Comparison of ENCODE assay signal across 11 mouse cellular contexts in the genomic region with DNA sequence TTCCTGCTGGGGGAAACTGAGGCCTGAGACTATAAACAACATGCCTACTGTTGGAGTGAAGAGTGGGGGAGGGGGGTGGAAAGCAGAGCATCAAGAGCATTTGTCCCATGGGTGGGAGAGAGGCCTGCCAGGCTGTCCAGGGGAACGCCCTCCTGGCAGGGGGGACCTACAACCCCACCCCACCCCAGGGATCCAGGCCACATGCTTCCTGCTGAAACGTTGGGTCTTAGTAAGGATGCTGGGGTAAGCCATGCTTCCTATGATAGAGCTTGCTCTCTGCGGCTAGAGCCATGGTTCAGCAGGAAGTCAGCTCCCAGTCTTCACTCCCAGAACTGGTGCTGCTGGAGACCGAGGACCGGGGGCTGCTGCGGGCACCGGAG. TPM values are rescaled to one million over a fixed set of nuclear protein-coding genes. Genes with fewer than 3 reads are reported as not detected.
DNase-seq lines count a peak whose midpoint lies in the region; ATAC-seq and TF ChIP-seq lines count a peak whose summit lies in the region.
"Had no signal": no experiment of that assay in that cellular context is flagged by ENCODE, and none has a peak within 500 bp of the region (broad histone marks: within the 10 kb centered on the region; RNA-seq: fewer than 3 reads in every experiment).

No protein-coding gene starts in this region.

- TF ChIP-seq POLR2A in heart, adult 2 months (IDR thresholded peaks at IDR 0.05; ENCODE audit: insufficient read depth, low read depth, low read length), result no peak

- peak overlapping the region; percentile 22; the same call in 1 of the 2 replicates for H3K4me3 ChIP-seq in heart, adult 2 months
- no peak overlapping the region for H3K4me3 ChIP-seq in kidney, embryonic 15.5 days (replicated peaks)
- peak overlapping the region; percentile 39 for H3K4me3 ChIP-seq in E14TG2a.4 (replicated peaks; ENCODE audit: low read length)
- H3K4me3 ChIP-seq in liver, embryonic 12.5 days, result no peak overlapping the region
- H3K4me3 ChIP-seq: embryonic facial prominence, embryonic 12.5 days; midbrain, embryonic 13.5 days had no signal

- DNase-seq in heart, adult 2 months, result peak in 1 of 2 experiments; percentile 38
- DNase-seq in heart, postnatal 4 days, result no peak
- no peak for DNase-seq in kidney, adult 9 months
- no peak for DNase-seq in thymus, postnatal 36 days
- DNase-seq in urinary bladder, postnatal 25 days (ENCODE audit: low spot score), result no peak

- peak overlapping the region; percentile 70 for H3K27ac ChIP-seq in heart, adult 2 months
- H3K27ac ChIP-seq in kidney, embryonic 15.5 days, result peak overlapping the region; percentile 61
- H3K27ac ChIP-seq in liver, embryonic 12.5 days, result peak overlapping the region; percentile 74
- H3K27ac ChIP-seq: embryonic facial prominence, embryonic 12.5 days; midbrain, embryonic 13.5 days had no signal

- H3K79me2 ChIP-seq in heart, adult 2 months (replicated peaks; ENCODE audit: control insufficient read depth, insufficient read depth, low read length), result peaks cover 5% of the 10 kb centered on the region; the same call in 1 of the 2 replicates

- H3K9me3 ChIP-seq in kidney, embryonic 15.5 days (replicated peaks), result no peaks in the 10 kb centered on the region
- H3K9me3 ChIP-seq in E14TG2a.4 (ENCODE audit: low read length), result no peaks in the 10 kb centered on the region
- no peaks in the 10 kb centered on the region for H3K9me3 ChIP-seq in liver, embryonic 12.5 days (replicated peaks)
- H3K9me3 ChIP-seq: embryonic facial prominence, embryonic 12.5 days; midbrain, embryonic 13.5 days had no signal

- TF ChIP-seq EP300 in heart, adult 2 months (IDR thresholded peaks at IDR 0.05; ENCODE audit: insufficient read depth, low read depth, low read length), result 0 out of 2 replicates have a peak, but pooled peaks have one; percentile 43

- intact Hi-C loops in heart, adult 2 months (cut with DNase I), result loop anchor here (2.0 kb wide), 1 partner anchor 33 kb away; no protein-coding TSS in a partner anchor

- H3K4me1 ChIP-seq in heart, adult 2 months (ENCODE audit: control insufficient read depth, insufficient read depth, low read length), result peaks cover 58% of the 10 kb centered on the region
- peaks cover 88% of the 10 kb centered on the region for H3K4me1 ChIP-seq in kidney, embryonic 15.5 days
- peaks cover 96% of the 10 kb centered on the region for H3K4me1 ChIP-seq in E14TG2a.4 (replicated peaks; ENCODE audit: low read depth, low read length)
- H3K4me1 ChIP-seq in liver, embryonic 12.5 days, result peaks cover 98% of the 10 kb centered on the region

- TF ChIP-seq CTCF in heart, adult 2 months (IDR thresholded peaks at IDR 0.05), result no peak
- no peak for TF ChIP-seq CTCF in E14TG2a.4 (conservative IDR thresholded peaks at IDR 0.05; ENCODE audit: low read length)

- H3K9ac ChIP-seq in heart, adult 2 months (ENCODE audit: low read depth, low read length), result no peak overlapping the region; the same call in 1 of the 2 replicates
- no peak overlapping the region for H3K9ac ChIP-seq in kidney, embryonic 15.5 days
- H3K9ac ChIP-seq in liver, embryonic 12.5 days, result peak overlapping the region; percentile 9; the same call in 1 of the 2 replicates
- H3K9ac ChIP-seq: embryonic facial prominence, embryonic 12.5 days had no signal

- no peaks in the 10 kb centered on the region; the same call in 1 of the 2 replicates for H3K36me3 ChIP-seq in heart, adult 2 months (ENCODE audit: control insufficient read depth, insufficient read depth, low read length)
- H3K36me3 ChIP-seq in kidney, embryonic 15.5 days, result 0 out of 2 replicates have a peak, but pooled peaks cover 3% of the 10 kb centered on the region
- peaks cover 9% of the 10 kb centered on the region; the same call in 1 of the 2 replicates for H3K36me3 ChIP-seq in E14TG2a.4 (ENCODE audit: insufficient read depth, low read length)
- peaks cover 16% of the 10 kb centered on the region; the same call in 1 of the 2 replicates for H3K36me3 ChIP-seq in liver, embryonic 12.5 days
- H3K36me3 ChIP-seq: embryonic facial prominence, embryonic 12.5 days; midbrain, embryonic 13.5 days had no signal

- ATAC-seq in kidney, embryonic 15.5 days (replicated peaks; ENCODE audit: low FRiP score), result no peak
- no peak for ATAC-seq in liver, embryonic 12.5 days
- ATAC-seq: inflammation-experienced regulatory T-cells, adult 6 months; midbrain, embryonic 13.5 days had no signal

- H3K27me3 ChIP-seq in heart, adult 2 months (ENCODE audit: control insufficient read depth, insufficient read depth, low read length), result no peaks in the 10 kb centered on the region
- H3K27me3 ChIP-seq in kidney, embryonic 15.5 days, result no peaks in the 10 kb centered on the region
- no peaks in the 10 kb centered on the region for H3K27me3 ChIP-seq in E14TG2a.4 (ENCODE audit: insufficient read depth, low read length)
- H3K27me3 ChIP-seq in liver, embryonic 12.5 days (replicated peaks), result no peaks in the 10 kb centered on the region
- H3K27me3 ChIP-seq: embryonic facial prominence, embryonic 12.5 days; midbrain, embryonic 13.5 days had no signal

- 50% methylated on average over 7 of the region's 7 CpGs for WGBS in heart, adult 2 months
- WGBS in kidney, embryonic 15.5 days, result 76% methylated on average over 7 of the region's 7 CpGs
- WGBS in liver, embryonic 12.5 days (ENCODE audit: insufficient replicate concordance), result 31% methylated on average over 7 of the region's 7 CpGs

- no peak overlapping the region for H3K4me2 ChIP-seq in kidney, embryonic 15.5 days
- H3K4me2 ChIP-seq in liver, embryonic 12.5 days, result peak overlapping the region; percentile 39
- H3K4me2 ChIP-seq: embryonic facial prominence, embryonic 12.5 days; midbrain, embryonic 13.5 days had no signal

RNA-seq across cellular contexts. Expression of a gene that starts 7.7 kb away (rescaled TPM):
- total RNA-seq in heart, adult 2 months (2021), result 10 to 100 TPM; 38.3 to 43.6 TPM
- 36.9 and 37.7 TPM in 2 replicates for polyA plus RNA-seq in heart, adult 2 months (2012; rRNA removed)
- 10 to 100 TPM; 44.4 to 45.6 TPM for total RNA-seq in heart, postnatal 4 days (2021)
- polyA plus RNA-seq in kidney, embryonic 15.5 days (2015; fragmentation: Nextera tagmentation; extraction: Ambion mirVana), result 53.4 and 60.0 TPM in 2 replicates
- polyA plus RNA-seq in liver, embryonic 12.5 days (2016; fragmentation: Nextera tagmentation; extraction: Ambion mirVana), result 40.5 and 45.1 TPM in 2 replicates

RNA-seq across cellular contexts. Expression of a gene that starts 28.6 kb away (rescaled TPM):
- 1 to 10 TPM; 1.5 to 3.3 TPM for total RNA-seq in heart, adult 2 months (2021)
- 2.1 and 2.3 TPM in 2 replicates for polyA plus RNA-seq in heart, adult 2 months (2012; rRNA removed)
- not detected for total RNA-seq in heart, postnatal 4 days (2021)
- 2.1 and 2.4 TPM in 2 replicates for polyA plus RNA-seq in kidney, embryonic 15.5 days (2015; fragmentation: Nextera tagmentation; extraction: Ambion mirVana)
- 0.15 and 0.16 TPM in 2 replicates for polyA plus RNA-seq in liver, embryonic 12.5 days (2016; fragmentation: Nextera tagmentation; extraction: Ambion mirVana)

RNA-seq across cellular contexts. Expression of a gene that starts 31.9 kb away (rescaled TPM):
- 1 to 10 TPM; 5.3 to 7.1 TPM for total RNA-seq in heart, adult 2 months (2021)
- 14.4 and 33.8 TPM in 2 replicates for polyA plus RNA-seq in heart, adult 2 months (2012; rRNA removed)
- 1 to 10 TPM; 1.7 to 2.3 TPM for total RNA-seq in heart, postnatal 4 days (2021)
- 0.99 and 1.1 TPM in 2 replicates for polyA plus RNA-seq in kidney, embryonic 15.5 days (2015; fragmentation: Nextera tagmentation; extraction: Ambion mirVana)
- polyA plus RNA-seq in liver, embryonic 12.5 days (2016; fragmentation: Nextera tagmentation; extraction: Ambion mirVana), result 0.73 and 0.77 TPM in 2 replicates

RNA-seq across cellular contexts. Expression of a gene that starts 42.0 kb away (rescaled TPM):
- 10 to 100 TPM; 17.6 to 19.4 TPM for total RNA-seq in heart, adult 2 months (2021)
- polyA plus RNA-seq in heart, adult 2 months (2012; rRNA removed), result 16.0 and 18.5 TPM in 2 replicates
- total RNA-seq in heart, postnatal 4 days (2021), result 10 to 100 TPM; 20.3 to 20.5 TPM
- 30.5 and 33.8 TPM in 2 replicates for polyA plus RNA-seq in kidney, embryonic 15.5 days (2015; fragmentation: Nextera tagmentation; extraction: Ambion mirVana)
- polyA plus RNA-seq in liver, embryonic 12.5 days (2016; fragmentation: Nextera tagmentation; extraction: Ambion mirVana), result 19.7 and 20.7 TPM in 2 replicates

RNA-seq across cellular contexts. Expression of a gene that starts 58.6 kb away (rescaled TPM):
- 1 to 10 TPM; 6.5 to 7.3 TPM for total RNA-seq in heart, adult 2 months (2021)
- polyA plus RNA-seq in heart, adult 2 months (2012; rRNA removed), result 23.4 and 28.4 TPM in 2 replicates
- 10 to 100 TPM; 11.5 to 14.6 TPM for total RNA-seq in heart, postnatal 4 days (2021)
- polyA plus RNA-seq in kidney, embryonic 15.5 days (2015; fragmentation: Nextera tagmentation; extraction: Ambion mirVana), result 38.5 and 44.8 TPM in 2 replicates
- polyA plus RNA-seq in liver, embryonic 12.5 days (2016; fragmentation: Nextera tagmentation; extraction: Ambion mirVana), result 23.1 and 26.1 TPM in 2 replicates

Comparison
In these comparisons a context has a peak if more than half of its experiments do, and no peak if none do; other contexts are left out.
1. H3K4me3 ChIP-seq: peak in heart, adult 2 months (single experiment) and E14TG2a.4 (single experiment); none in kidney, embryonic 15.5 days (single experiment) and liver, embryonic 12.5 days (single experiment).
2. Peak in every context shown above with its lines, with median percentiles within 50 percentile points of each other: H3K27ac ChIP-seq.